Mouse (Mus musculus) neural tube, embryonic 14.5 days (tissue): ENCODE measurements at regions not wholly inside any gene's neighbourhood (a gene's known extent, or its start where the extent isn't known, plus 50 kb on each side); places are given as distances from the start of the nearest gene placed in this dataset.

Experiments
- ATAC-seq: fragments of 200-750 bp; cut with Nextera tagmentation; 2 replicates; pipeline ENCODE4 v1.8.0; 2017; ENCODE audit warnings: low read depth, mild to moderate bottlenecking, moderate TSS enrichment, moderate library complexity
- H3K27ac ChIP-seq: fragments of 300-500 bp; sonication (generic); 2 replicates; pipeline ENCODE4 v1.5.1; 2014; ENCODE audit warnings: low read depth, mild to moderate bottlenecking, control low read depth, low read length, moderate library complexity, mixed read lengths
- H3K27me3 ChIP-seq: fragments of 300-500 bp; sonication (generic); 2 replicates; pipeline ENCODE4 v1.6.1; 2014; ENCODE audit warnings: low read length; ENCODE audit not compliant: control insufficient read depth, insufficient read depth
- H3K36me3 ChIP-seq: fragments of 300-500 bp; sonication (generic); 2 replicates; pipeline ENCODE4 v1.6.1; 2014; ENCODE audit warnings: low read length, mixed read lengths; ENCODE audit not compliant: control insufficient read depth, insufficient read depth
- H3K4me1 ChIP-seq: fragments of 300-500 bp; sonication (generic); 2 replicates; pipeline ENCODE4 v1.6.1; 2014; ENCODE audit warnings: low read length; ENCODE audit not compliant: control insufficient read depth, insufficient read depth
- H3K4me2 ChIP-seq: fragments of 300-500 bp; sonication (generic); 2 replicates; pipeline ENCODE4 v1.6.1; 2014; ENCODE audit warnings: mild to moderate bottlenecking, low read depth, low read length, control low read depth
- H3K4me3 ChIP-seq: fragments of 300-500 bp; sonication (generic); 2 replicates; pipeline ENCODE4 v1.5.1; 2014; ENCODE audit warnings: low read depth, low read length, control low read depth, mixed read lengths
- H3K9ac ChIP-seq: fragments of 300-500 bp; sonication (generic); replicated peaks from 2 replicates; pipeline ENCODE4 v1.6.1; 2014; ENCODE audit warnings: low read depth, mild to moderate bottlenecking, control low read depth, low read length, mixed read lengths
- H3K9me3 ChIP-seq: fragments of 300-500 bp; sonication (generic); 2 replicates; pipeline ENCODE4 v1.6.1; 2016; ENCODE audit warnings: low read length; ENCODE audit not compliant: control insufficient read depth
- WGBS: fragments of 180-500 bp; shearing (Covaris S2); extraction: QIAGEN DNeasy Blood & Tissue Kit; methylation state at CpG from one replicate; pipeline ENCODE4 v1.1.7; 2014; 5-methylcytosine and 5-hydroxymethylcytosine counted together

GRCm38 (mm10) chr6:78967641-78968040, 499.0 kb upstream of the Reg3g start:
- no peaks in the 10 kb centered on the region for H3K9me3 ChIP-seq
- H3K4me3 ChIP-seq, result no peak overlapping the region
- no peaks in the 10 kb centered on the region for H3K27me3 ChIP-seq
- ATAC-seq, result peak; percentile 87
- no peaks in the 10 kb centered on the region for H3K36me3 ChIP-seq
- WGBS, result 64% methylated on average over 1 of the region's 1 CpGs
- no peak overlapping the region for H3K4me2 ChIP-seq
- H3K9ac ChIP-seq, result no peak overlapping the region
- H3K4me1 ChIP-seq, result no peaks in the 10 kb centered on the region
- H3K27ac ChIP-seq, result no peak overlapping the region
